9 mouse cellular contexts compared by ENCODE assay signal in genomic region chr10:75060843-75061235, GRCm38 (mm10). TPM values are rescaled to one million over a fixed set of nuclear protein-coding genes. Genes with fewer than 3 reads are reported as not detected.
DNase-seq lines count a peak whose midpoint lies in the region; ATAC-seq and TF ChIP-seq lines count a peak whose summit lies in the region.
"Had no signal": no experiment of that assay in that cellular context is flagged by ENCODE, and none has a peak within 500 bp of the region (broad histone marks: within the 10 kb centered on the region; RNA-seq: fewer than 3 reads in every experiment).

No protein-coding gene starts in this region.

- 0% methylated on average over 35 of the region's 48 CpGs for WGBS in heart, embryonic 14.5 days
- WGBS in limb, embryonic 14.5 days, result under 1% methylated on average over 41 of the region's 48 CpGs

- peak overlapping the region; percentile 93 for H3K4me3 ChIP-seq in gastrocnemius, adult 2 months
- peak overlapping the region; percentile 89 to 90 for H3K4me3 ChIP-seq in heart, embryonic 14.5 days (ENCODE audit: control insufficient read depth in 1 of 2, insufficient read depth in 1 of 2, low read depth in 1 of 2, low read length in 2 of 2)
- peak overlapping the region; percentile 92 for H3K4me3 ChIP-seq in limb, embryonic 14.5 days (replicated peaks; ENCODE audit: low read length)

- peak overlapping the region; percentile 91 for H3K4me2 ChIP-seq in heart, embryonic 14.5 days (ENCODE audit: low read length)
- peak overlapping the region; percentile 86 for H3K4me2 ChIP-seq in limb, embryonic 14.5 days (replicated peaks; ENCODE audit: low read depth, low read length, severe bottlenecking)

- peak overlapping the region; percentile 83 for H3K27ac ChIP-seq in gastrocnemius, adult 2 months
- peak overlapping the region in 1 of 2 experiments; percentile 28; a peak in 1 of 4 replicates for H3K27ac ChIP-seq in heart, embryonic 14.5 days (replicated peaks in 1 of 2; ENCODE audit: control insufficient read depth in 1 of 2, insufficient read depth in 1 of 2, low read depth in 2 of 2, low read length in 2 of 2)
- H3K27ac ChIP-seq in limb, embryonic 14.5 days (replicated peaks; ENCODE audit: low read depth, low read length), result 0 out of 2 replicates have a peak overlapping the region, but pooled peaks have one; percentile 48

- no peak for TF ChIP-seq POLR2A in limb, embryonic 14.5 days (IDR thresholded peaks at IDR 0.05; ENCODE audit: borderline replicate concordance, extremely low read depth, insufficient read depth, insufficient read length)

- peaks cover 27 to 38% of the 10 kb centered on the region in 2 experiments for H3K4me1 ChIP-seq in heart, embryonic 14.5 days (ENCODE audit: control insufficient read depth in 2 of 2, insufficient read depth in 2 of 2, low read length in 2 of 2)
- peaks cover 32% of the 10 kb centered on the region for H3K4me1 ChIP-seq in limb, embryonic 14.5 days (ENCODE audit: control insufficient read depth, insufficient read depth, low read length)

- peak; percentile 36 for DNase-seq in gastrocnemius, adult 2 months
- no peak for DNase-seq in gastrocnemius, postnatal 4 days (ENCODE audit: low spot score in 2 of 2)
- peak; percentile 36 for DNase-seq in 3134 (ENCODE audit: extremely low read depth, insufficient read length, low spot score)
- peak; percentile 56 for DNase-seq in brain, adult 2 months (ENCODE audit: low read depth, low spot score)
- DNase-seq in limb, embryonic 14.5 days (ENCODE audit: low spot score), result no peak
- peak; percentile 32 for DNase-seq in retina, embryonic 14.5 days (ENCODE audit: low spot score)
- DNase-seq in gastrocnemius, adult 18-20 months (ENCODE audit: low spot score), result no peak

- peak overlapping the region; percentile 85 for H3K9ac ChIP-seq in heart, embryonic 14.5 days (ENCODE audit: low read length)
- peak overlapping the region; percentile 78 for H3K9ac ChIP-seq in limb, embryonic 14.5 days (ENCODE audit: low read depth, low read length, severe bottlenecking)

- H3K9me3 ChIP-seq in heart, embryonic 14.5 days (ENCODE audit: control insufficient read depth, low read length), result no peaks in the 10 kb centered on the region
- H3K9me3 ChIP-seq in limb, embryonic 14.5 days (ENCODE audit: control insufficient read depth, low read length), result no peaks in the 10 kb centered on the region

- intact Hi-C loops in gastrocnemius, adult 2 months (cut with DNase I), result loop anchor here (5.0 kb wide), 1 partner anchor 41 kb away; no protein-coding TSS in a partner anchor

- peaks cover 25% of the 10 kb centered on the region for H3K27me3 ChIP-seq in heart, embryonic 14.5 days (ENCODE audit: control insufficient read depth, insufficient read depth, low read length)
- H3K27me3 ChIP-seq in limb, embryonic 14.5 days (ENCODE audit: control insufficient read depth, insufficient read depth, low read length), result no peaks in the 10 kb centered on the region
- H3K27me3 ChIP-seq: Patski had no signal

- TF ChIP-seq CTCF in gastrocnemius, adult 2 months (IDR thresholded peaks at IDR 0.05), result no peak

- 0 out of 2 replicates have a peak, but pooled peaks cover 4% of the 10 kb centered on the region for H3K36me3 ChIP-seq in heart, embryonic 14.5 days (ENCODE audit: control insufficient read depth, insufficient read depth, low read length)
- peaks cover 14% of the 10 kb centered on the region for H3K36me3 ChIP-seq in limb, embryonic 14.5 days (ENCODE audit: control insufficient read depth, insufficient read depth, low read length)

- ATAC-seq in heart, embryonic 14.5 days (ENCODE audit: insufficient number of reproducible peaks, insufficient read depth, low FRiP score, low read depth), result peak; percentile 5; the same call in 1 of the 2 replicates
- no peak for ATAC-seq in limb, embryonic 14.5 days (ENCODE audit: low FRiP score, low read depth)

RNA-seq across cellular contexts. Expression of gene Bcr, which starts 0.4 kb away (rescaled TPM):
- total RNA-seq in gastrocnemius, adult 2 months (2021), result 1 to 10 TPM; 4.1 to 5.1 TPM
- total RNA-seq in gastrocnemius, postnatal 4 days (2021), result 10 to 100 TPM in 1 of 2 experiments, 1 to 10 TPM in 1; 7.3 to 10.5 TPM
- 14.5 and 14.6 TPM in 2 replicates for polyA plus RNA-seq in heart, embryonic 14.5 days (2014; fragmentation: Nextera tagmentation; extraction: Ambion mirVana)
- 26.8 and 30.7 TPM in 2 replicates for polyA plus RNA-seq in limb, embryonic 14.5 days (2012; rRNA removed)
- 10.0 and 11.3 TPM in 2 replicates for polyA plus RNA-seq in limb, embryonic 14.5 days (2014; fragmentation: Nextera tagmentation; extraction: Ambion mirVana)
- total RNA-seq in gastrocnemius, adult 18-20 months (2021), result 1 to 10 TPM; 5.0 to 6.0 TPM

RNA-seq across cellular contexts. Expression of gene Rab36, which starts 24.0 kb away (rescaled TPM):
- total RNA-seq in gastrocnemius, adult 2 months (2021), result under 1 TPM; 0.47 to 0.59 TPM
- 1 to 10 TPM; 1.7 to 2.5 TPM for total RNA-seq in gastrocnemius, postnatal 4 days (2021)
- 2.0 and 4.5 TPM in 2 replicates for polyA plus RNA-seq in heart, embryonic 14.5 days (2014; fragmentation: Nextera tagmentation; extraction: Ambion mirVana)
- 17.6 and 24.7 TPM in 2 replicates for polyA plus RNA-seq in limb, embryonic 14.5 days (2012; rRNA removed)
- polyA plus RNA-seq in limb, embryonic 14.5 days (2014; fragmentation: Nextera tagmentation; extraction: Ambion mirVana), result 6.0 and 8.1 TPM in 2 replicates
- under 1 TPM; 0.28 to 0.32 TPM for total RNA-seq in gastrocnemius, adult 18-20 months (2021)

RNA-seq across cellular contexts. Expression of gene Rsph14, which starts 28.5 kb away (rescaled TPM):
- total RNA-seq in gastrocnemius, adult 2 months (2021), result not detected
- total RNA-seq in gastrocnemius, postnatal 4 days (2021), result not detected
- not detected in 2 replicates for polyA plus RNA-seq in heart, embryonic 14.5 days (2014; fragmentation: Nextera tagmentation; extraction: Ambion mirVana)
- polyA plus RNA-seq in limb, embryonic 14.5 days (2012; rRNA removed), result not detected in 2 replicates
- not detected in 2 replicates for polyA plus RNA-seq in limb, embryonic 14.5 days (2014; fragmentation: Nextera tagmentation; extraction: Ambion mirVana)
- total RNA-seq in gastrocnemius, adult 18-20 months (2021), result not detected
- polyA plus RNA-seq: Patski had no signal

Comparison
In these comparisons a context has a peak if more than half of its experiments do, and no peak if none do; other contexts are left out.
1. DNase-seq: peak in gastrocnemius, adult 2 months (single experiment), 3134 (single experiment), brain, adult 2 months (single experiment) and retina, embryonic 14.5 days (single experiment); none in gastrocnemius, postnatal 4 days (0 of 2), limb, embryonic 14.5 days (single experiment) and gastrocnemius, adult 18-20 months (single experiment).
2. Peak in every context shown above with its lines, with median percentiles within 50 percentile points of each other: H3K4me3 ChIP-seq.